Mouse (Mus musculus) intestine, embryonic 16.5 days (tissue): ENCODE data around the gene Rtn4rl1. TPM values are rescaled to one million over a fixed set of nuclear protein-coding genes. Genes with fewer than 3 reads are reported as not detected.
"Not testable (repeated sequence)": the region's sequence is repeated elsewhere in the genome, so short reads cannot be mapped to it uniquely, and the experiment has no call there.

Experiments used
- ATAC-seq: fragments of 200-750 bp; cut with Nextera tagmentation; 2 replicates; pipeline ENCODE4 v1.8.0; 2017; ENCODE audit warnings: moderate TSS enrichment, moderate library complexity
- H3K27ac ChIP-seq: fragments of 300-500 bp; sonication (generic); 2 replicates; pipeline ENCODE4 v1.5.1; 2014; ENCODE audit warnings: mild to moderate bottlenecking, low read length
- H3K27me3 ChIP-seq: fragments of 300-500 bp; sonication (generic); replicated peaks from 2 replicates; pipeline ENCODE4 v1.6.1; 2014; ENCODE audit warnings: low read length, control low read depth, mixed read lengths; ENCODE audit not compliant: control insufficient read depth, insufficient read depth
- H3K36me3 ChIP-seq: fragments of 300-500 bp; sonication (generic); 2 replicates; pipeline ENCODE4 v1.6.1; 2014; ENCODE audit warnings: low read length, control low read depth; ENCODE audit not compliant: control insufficient read depth, insufficient read depth
- H3K4me1 ChIP-seq: fragments of 300-500 bp; sonication (generic); 2 replicates; pipeline ENCODE4 v1.6.1; 2014; ENCODE audit warnings: low read length, control low read depth, mixed read lengths; ENCODE audit not compliant: control insufficient read depth, insufficient read depth
- H3K4me2 ChIP-seq: fragments of 300-500 bp; sonication (generic); 2 replicates; pipeline ENCODE4 v1.6.1; 2014; ENCODE audit warnings: low read depth, low read length, control low read depth
- H3K4me3 ChIP-seq: fragments of 300-500 bp; sonication (generic); 2 replicates; pipeline ENCODE4 v1.5.1; 2014; ENCODE audit warnings: mild to moderate bottlenecking, low read length
- H3K9ac ChIP-seq: fragments of 300-500 bp; sonication (generic); 2 replicates; pipeline ENCODE4 v1.6.1; 2014; ENCODE audit warnings: low read depth, low read length
- H3K9me3 ChIP-seq: fragments of 300-500 bp; sonication (generic); 2 replicates; pipeline ENCODE4 v1.6.1; 2016; ENCODE audit warnings: low read length, control low read depth; ENCODE audit not compliant: control insufficient read depth
- WGBS: fragments of 180-500 bp; shearing (Covaris S2); extraction: QIAGEN DNeasy Blood & Tissue Kit; methylation state at CpG from one replicate; pipeline ENCODE4 v1.1.7; 2014; 5-methylcytosine and 5-hydroxymethylcytosine counted together
- polyA plus RNA-seq: library from polyadenylated mRNA; unstranded; fragments of >200 nt; fragmentation: Nextera tagmentation; extraction: Ambion mirVana; gene quantifications from 2 replicates; pipeline ENCODE4 v1.2.1, GENCODE M21; 2015

Gene Rtn4rl1
- polyA plus RNA-seq, 1 experiment from 2014 or later = 1.5 TPM

- WGBS = 3% methylated on average over 23 of the region's 23 CpGs
- Histone ChIP-seq H3K4me2 (peak within 1 kb of the TSS; percentile 97), H3K36me3 (peaks cover 3% of the 10 kb centered on the region; the same call in 1 of the 2 replicates), H3K27ac (peak within 1 kb of the TSS; percentile 96), H3K9me3 (no peaks in the 10 kb centered on the region), H3K27me3 (peaks cover 63% of the 10 kb centered on the region), H3K4me1 (peaks cover 67% of the 10 kb centered on the region), H3K4me3 (peak within 1 kb of the TSS; percentile 77), H3K9ac (peak within 1 kb of the TSS; percentile 77)
- no peak for ATAC-seq
Measured at GRCm38 (mm10) chr11:75169405-75170080, 24.0 kb upstream of the Rtn4rl1 start, which contains the start of gene Hic1. Gene Hic1, minus strand, starts transcription at chr11:75169519.

GRCm38 (mm10) chr11:75170136-75170751 is 23.3 kb upstream of the Rtn4rl1 start:
- peaks cover 61% of the 10 kb centered on the region for H3K27me3 ChIP-seq
- 0% methylated on average over 38 of the region's 38 CpGs for WGBS
- peaks cover 61% of the 10 kb centered on the region for H3K4me1 ChIP-seq
- H3K36me3 ChIP-seq = peaks cover 3% of the 10 kb centered on the region; the same call in 1 of the 2 replicates
- H3K27ac ChIP-seq = peak overlapping the region; percentile 41; the same call in 1 of the 2 replicates
- peak overlapping the region; percentile 97 for H3K4me2 ChIP-seq
- peak overlapping the region; percentile 77 for H3K4me3 ChIP-seq
- H3K9me3 ChIP-seq = no peaks in the 10 kb centered on the region
- ATAC-seq = peak; percentile 42
- H3K9ac ChIP-seq = peak overlapping the region; percentile 51

- Histone ChIP-seq H3K4me1 (peaks cover 50% of the 10 kb centered on the region), H3K4me3 (no peak overlapping the region), H3K9me3 (no peaks in the 10 kb centered on the region), H3K4me2 (peak overlapping the region; percentile 96), H3K27ac (no peak overlapping the region), H3K36me3 (no peaks in the 10 kb centered on the region), H3K27me3 (peaks cover 56% of the 10 kb centered on the region), H3K9ac (no peak overlapping the region)
- ATAC-seq = no peak
- WGBS = 14% methylated on average over 17 of the region's 17 CpGs
Measured at GRCm38 (mm10) chr11:75171186-75171865, 22.3 kb upstream of the Rtn4rl1 start.

GRCm38 (mm10) chr11:75172151-75173094 is 21.2 kb upstream of the Rtn4rl1 start:
- under 1% methylated on average over 75 of the region's 75 CpGs for WGBS
- peak overlapping the region; percentile 67 for H3K4me3 ChIP-seq
- no peak for ATAC-seq
- H3K36me3 ChIP-seq = no peaks in the 10 kb centered on the region
- peak overlapping the region; percentile 56; the same call in 1 of the 2 replicates for H3K9ac ChIP-seq
- H3K4me2 ChIP-seq = peak overlapping the region; percentile 96
- peaks cover 41% of the 10 kb centered on the region for H3K4me1 ChIP-seq
- peaks cover 47% of the 10 kb centered on the region for H3K27me3 ChIP-seq
- H3K9me3 ChIP-seq = no peaks in the 10 kb centered on the region
- H3K27ac ChIP-seq = no peak overlapping the region

GRCm38 (mm10) chr11:75173095-75173798 is 20.3 kb upstream of the Rtn4rl1 start:
- Histone ChIP-seq H3K4me3 (peak overlapping the region; percentile 67), H3K4me2 (peak overlapping the region; percentile 96), H3K27ac (no peak overlapping the region), H3K9ac (peak overlapping the region; percentile 56; the same call in 1 of the 2 replicates), H3K27me3 (peaks cover 39% of the 10 kb centered on the region), H3K36me3 (no peaks in the 10 kb centered on the region), H3K9me3 (no peaks in the 10 kb centered on the region), H3K4me1 (peaks cover 48% of the 10 kb centered on the region)
- WGBS = under 1% methylated on average over 65 of the region's 71 CpGs
- peak; percentile 60 for ATAC-seq

- no peaks in the 10 kb centered on the region for H3K36me3 ChIP-seq
- no peak overlapping the region for H3K27ac ChIP-seq
- H3K9ac ChIP-seq = 0 out of 2 replicates have a peak overlapping the region, but pooled peaks have one; percentile 56
- H3K4me3 ChIP-seq = peak overlapping the region; percentile 67
- H3K27me3 ChIP-seq = peaks cover 35% of the 10 kb centered on the region
- 2% methylated on average over 15 of the region's 15 CpGs for WGBS
- ATAC-seq = no peak
- peak overlapping the region; percentile 96 for H3K4me2 ChIP-seq
- H3K9me3 ChIP-seq = no peaks in the 10 kb centered on the region
- peaks cover 46% of the 10 kb centered on the region for H3K4me1 ChIP-seq
Measured at GRCm38 (mm10) chr11:75173799-75174165, 19.8 kb upstream of the Rtn4rl1 start.

- 72% methylated on average over 6 of the region's 6 CpGs for WGBS
- H3K9ac ChIP-seq, H3K4me2 ChIP-seq, H3K9me3 ChIP-seq, H3K36me3 ChIP-seq, ATAC-seq, H3K4me3 ChIP-seq, H3K27ac ChIP-seq: not testable (repeated sequence)
- Histone ChIP-seq H3K27me3 (peaks cover 29% of the 10 kb centered on the region), H3K4me1 (peaks cover 44% of the 10 kb centered on the region)
Measured at GRCm38 (mm10) chr11:75174574-75174973, 19.0 kb upstream of the Rtn4rl1 start.

- peak overlapping the region; percentile 71; the same call in 1 of the 2 replicates for H3K27ac ChIP-seq
- peaks cover 3% of the 10 kb centered on the region for H3K27me3 ChIP-seq
- WGBS = 40% methylated on average over 12 of the region's 12 CpGs
- no peak for ATAC-seq
- H3K4me1 ChIP-seq = peaks cover 20% of the 10 kb centered on the region
- H3K4me3 ChIP-seq = peak overlapping the region; percentile 82
- H3K9ac ChIP-seq = peak overlapping the region; percentile 88
- no peaks in the 10 kb centered on the region for H3K9me3 ChIP-seq
- H3K36me3 ChIP-seq = peaks cover 3% of the 10 kb centered on the region
- peak overlapping the region; percentile 87 for H3K4me2 ChIP-seq
Measured at GRCm38 (mm10) chr11:75178011-75178410, 15.6 kb upstream of the Rtn4rl1 start.
